Mouse (Mus musculus) hindbrain, embryonic 12.5 days (tissue): ENCODE results near the gene Tmed1. TPM values are rescaled to one million over a fixed set of nuclear protein-coding genes. Genes with fewer than 3 reads are reported as not detected.
"Not testable (repeated sequence)": the region's sequence is repeated elsewhere in the genome, so short reads cannot be mapped to it uniquely, and the experiment has no call there.

ENCODE experiments used
- ATAC-seq: fragments of 200-750 bp; cut with Nextera tagmentation; 2 replicates; pipeline ENCODE4 v1.8.0; 2017; ENCODE audit warnings: moderate TSS enrichment; ENCODE audit not compliant: low FRiP score
- H3K27ac ChIP-seq: fragments of 300-500 bp; sonication (generic); 2 replicates; pipeline ENCODE4 v1.5.1; 2016; ENCODE audit warnings: mild to moderate bottlenecking
- H3K27me3 ChIP-seq: fragments of 300-500 bp; sonication (generic); 2 replicates; pipeline ENCODE4 v1.6.1; 2016; ENCODE audit warnings: mild to moderate bottlenecking
- H3K36me3 ChIP-seq: fragments of 300-500 bp; sonication (generic); 2 replicates; pipeline ENCODE4 v1.6.1; 2016; ENCODE audit warnings: mild to moderate bottlenecking
- H3K4me1 ChIP-seq: fragments of 300-500 bp; sonication (generic); 2 replicates; pipeline ENCODE4 v1.6.1; 2016
- H3K4me2 ChIP-seq: fragments of 300-500 bp; sonication (generic); replicated peaks from 2 replicates; pipeline ENCODE4 v1.6.1; 2016; ENCODE audit warnings: mild to moderate bottlenecking
- H3K4me3 ChIP-seq: fragments of 300-500 bp; sonication (generic); 2 replicates; pipeline ENCODE4 v1.5.1; 2016; ENCODE audit warnings: mild to moderate bottlenecking
- H3K9ac ChIP-seq: fragments of 300-500 bp; sonication (generic); 2 replicates; pipeline ENCODE4 v1.6.1; 2016; ENCODE audit warnings: mild to moderate bottlenecking, moderate library complexity
- H3K9me3 ChIP-seq: fragments of 300-500 bp; sonication (generic); replicated peaks from 2 replicates; pipeline ENCODE4 v1.6.1; 2016; ENCODE audit warnings: mild to moderate bottlenecking
- WGBS: fragments of 180-500 bp; shearing (Covaris S2); methylation state at CpG from one replicate; pipeline ENCODE4 v1.1.7; 2016; 5-methylcytosine and 5-hydroxymethylcytosine counted together
- polyA plus RNA-seq: library from polyadenylated mRNA; unstranded; fragments of >200 nt; fragmentation: Nextera tagmentation; extraction: Ambion mirVana; gene quantifications from 2 replicates; pipeline ENCODE4 v1.2.1, GENCODE M21; 2016

Gene Tmed1
- polyA plus RNA-seq, 1 experiment from 2014 or later = 81.9 TPM

DNA sequence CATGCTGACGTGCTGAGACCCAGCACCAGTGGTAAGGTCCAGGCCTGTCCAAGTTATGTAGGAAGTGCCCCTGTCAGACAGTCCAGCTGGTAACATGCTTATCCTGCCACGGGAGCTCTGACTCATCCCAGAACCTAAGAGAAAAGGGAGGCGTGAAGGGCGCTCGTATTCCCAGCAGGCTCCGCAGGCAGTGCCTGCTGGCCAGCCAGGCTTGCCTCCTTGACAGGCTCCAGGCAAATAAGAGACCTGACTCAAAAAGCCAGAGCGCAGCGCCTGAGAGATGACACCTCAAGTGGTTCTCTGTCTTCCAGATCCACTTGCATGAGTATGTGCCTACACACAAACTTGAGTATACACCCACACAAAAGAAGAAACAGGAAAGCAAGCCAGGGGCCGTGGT lies 15.3 kb downstream of the Tmed1 start:
- WGBS = 76% methylated on average over 9 of the region's 9 CpGs
- H3K4me1 ChIP-seq = no peaks in the 10 kb centered on the region; the same call in 1 of the 2 replicates
- no peak overlapping the region for H3K9ac ChIP-seq
- no peak overlapping the region for H3K4me2 ChIP-seq
- no peak for ATAC-seq
- no peaks in the 10 kb centered on the region for H3K9me3 ChIP-seq
- no peak overlapping the region for H3K27ac ChIP-seq
- H3K36me3 ChIP-seq = peaks cover 52% of the 10 kb centered on the region
- H3K27me3 ChIP-seq = no peaks in the 10 kb centered on the region
- H3K4me3 ChIP-seq = no peak overlapping the region

DNA sequence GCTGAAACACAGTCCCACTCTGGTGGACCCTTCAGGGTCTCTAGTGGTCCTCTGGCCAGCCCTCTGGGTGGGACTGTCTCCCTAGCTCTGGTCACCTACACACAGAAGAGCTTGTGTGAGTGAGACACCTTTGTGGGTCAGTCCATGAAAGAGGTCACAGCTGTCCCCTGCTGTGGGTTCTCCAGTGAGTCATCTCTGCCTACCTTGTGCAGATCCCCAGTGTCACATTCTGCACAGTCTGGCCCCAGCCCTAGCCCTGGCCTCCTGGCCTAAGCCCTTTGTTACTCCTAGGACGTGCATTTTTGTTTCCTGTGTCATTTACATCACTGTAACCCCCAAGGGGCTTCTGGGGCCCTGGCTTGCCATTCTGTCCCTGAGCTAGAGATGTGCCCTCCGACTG lies 16.1 kb downstream of the Tmed1 start:
- Histone ChIP-seq H3K36me3 (peaks cover 43% of the 10 kb centered on the region), H3K9me3 (no peaks in the 10 kb centered on the region), H3K4me2 (no peak overlapping the region), H3K27me3 (no peaks in the 10 kb centered on the region), H3K27ac (no peak overlapping the region), H3K4me3 (no peak overlapping the region), H3K4me1 (no peaks in the 10 kb centered on the region; the same call in 1 of the 2 replicates), H3K9ac (no peak overlapping the region)
- no peak for ATAC-seq
- WGBS = 59% methylated on average over 2 of the region's 2 CpGs

DNA sequence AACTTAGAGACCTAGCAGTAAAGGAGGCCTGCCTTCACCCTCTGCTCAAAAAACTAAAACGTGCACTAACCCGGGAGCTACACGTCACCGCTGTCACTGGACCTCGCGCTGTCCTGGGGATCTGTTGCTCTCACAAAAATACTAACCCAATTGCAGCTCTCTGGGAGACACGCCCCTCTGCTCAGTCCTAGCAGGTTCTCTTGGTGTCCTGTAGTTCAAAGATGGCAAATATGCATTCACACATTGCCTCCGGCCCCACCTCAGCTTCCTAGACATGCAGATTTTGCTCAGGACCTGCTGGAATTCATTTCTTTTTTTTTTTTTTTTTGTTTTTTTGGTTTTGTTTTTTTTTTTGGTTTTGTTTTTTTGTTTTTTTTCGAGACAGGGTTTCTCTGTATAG lies 19.4 kb downstream of the Tmed1 start:
- Histone ChIP-seq H3K36me3 (peaks cover 36% of the 10 kb centered on the region), H3K4me3 (no peak overlapping the region), H3K27me3 (no peaks in the 10 kb centered on the region), H3K9ac (no peak overlapping the region), H3K4me1 (no peaks in the 10 kb centered on the region; the same call in 1 of the 2 replicates), H3K27ac (no peak overlapping the region), H3K4me2 (no peak overlapping the region), H3K9me3 (no peaks in the 10 kb centered on the region)
- ATAC-seq = no peak
- 88% methylated on average over 9 of the region's 9 CpGs for WGBS

GRCm38 (mm10) chr9:21488246-21488645 lies 21.8 kb downstream of the Tmed1 start:
- H3K9ac ChIP-seq, H3K4me2 ChIP-seq, ATAC-seq, H3K4me3 ChIP-seq, H3K27me3 ChIP-seq, H3K4me1 ChIP-seq, H3K9me3 ChIP-seq, H3K27ac ChIP-seq: not testable (repeated sequence)
- 95% methylated on average over 1 of the region's 2 CpGs for WGBS
- H3K36me3 ChIP-seq = peaks cover 44% of the 10 kb centered on the region

- ATAC-seq = no peak
- whole genome bisulfite sequencing = 94% methylated on average over 4 of the region's 4 CpGs
- no peak overlapping the region for H3K9ac ChIP-seq
- no peak overlapping the region for H3K4me2 ChIP-seq
- H3K27ac ChIP-seq = no peak overlapping the region
- no peaks in the 10 kb centered on the region for H3K9me3 ChIP-seq
- peaks cover 67% of the 10 kb centered on the region for H3K36me3 ChIP-seq
- H3K4me1 ChIP-seq = no peaks in the 10 kb centered on the region
- H3K4me3 ChIP-seq = no peak overlapping the region
- H3K27me3 ChIP-seq = no peaks in the 10 kb centered on the region
Measured at GRCm38 (mm10) chr9:21484065-21484464, 26.0 kb downstream of the Tmed1 start.

GRCm38 (mm10) chr9:21477707-21478106 lies 32.3 kb downstream of the Tmed1 start:
- Histone ChIP-seq H3K27me3 (no peaks in the 10 kb centered on the region), H3K9ac (no peak overlapping the region), H3K27ac (no peak overlapping the region), H3K9me3 (peaks cover 8% of the 10 kb centered on the region; the same call in 1 of the 2 replicates), H3K36me3 (peaks cover 93% of the 10 kb centered on the region), H3K4me1 (no peaks in the 10 kb centered on the region), H3K4me3 (no peak overlapping the region), H3K4me2 (no peak overlapping the region)
- 98% methylated on average over 6 of the region's 6 CpGs for WGBS
- ATAC-seq = no peak

DNA sequence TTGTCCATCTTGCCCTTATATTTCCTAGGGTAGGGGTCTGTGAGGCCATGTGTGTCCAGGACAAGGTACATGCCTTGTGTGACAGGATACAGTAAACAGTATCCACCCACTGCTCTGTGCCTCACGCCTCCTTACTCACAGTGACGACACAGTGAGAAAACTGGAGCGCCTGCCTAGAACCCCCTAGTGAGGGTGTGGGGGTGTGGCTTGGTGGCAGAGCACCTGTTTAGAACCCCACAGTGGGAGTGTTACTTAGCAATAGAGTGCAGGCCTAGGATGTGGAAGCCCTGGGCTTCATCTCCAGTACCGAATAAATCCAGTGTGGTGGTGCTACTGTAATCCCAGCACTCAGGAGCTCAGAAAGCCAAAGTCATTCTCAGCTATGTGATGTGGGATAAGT lies 37.1 kb downstream of the Tmed1 start:
- Histone ChIP-seq H3K9ac (no peak overlapping the region), H3K4me3 (no peak overlapping the region), H3K36me3 (peaks cover 86% of the 10 kb centered on the region), H3K4me1 (no peaks in the 10 kb centered on the region), H3K27me3 (no peaks in the 10 kb centered on the region), H3K4me2 (no peak overlapping the region), H3K27ac (no peak overlapping the region), H3K9me3 (peaks cover 8% of the 10 kb centered on the region; the same call in 1 of the 2 replicates)
- ATAC-seq = no peak
- WGBS = 90% methylated on average over 4 of the region's 4 CpGs

GRCm38 (mm10) chr9:21469032-21470024 lies 40.7 kb downstream of the Tmed1 start:
- H3K27me3 ChIP-seq = no peaks in the 10 kb centered on the region
- no peak overlapping the region for H3K9ac ChIP-seq
- H3K36me3 ChIP-seq = peaks cover 71% of the 10 kb centered on the region
- no peak for ATAC-seq
- no peaks in the 10 kb centered on the region for H3K4me1 ChIP-seq
- no peaks in the 10 kb centered on the region for H3K9me3 ChIP-seq
- no peak overlapping the region for H3K27ac ChIP-seq
- H3K4me3 ChIP-seq = no peak overlapping the region
- no peak overlapping the region for H3K4me2 ChIP-seq
- WGBS = 88% methylated on average over 20 of the region's 20 CpGs

DNA sequence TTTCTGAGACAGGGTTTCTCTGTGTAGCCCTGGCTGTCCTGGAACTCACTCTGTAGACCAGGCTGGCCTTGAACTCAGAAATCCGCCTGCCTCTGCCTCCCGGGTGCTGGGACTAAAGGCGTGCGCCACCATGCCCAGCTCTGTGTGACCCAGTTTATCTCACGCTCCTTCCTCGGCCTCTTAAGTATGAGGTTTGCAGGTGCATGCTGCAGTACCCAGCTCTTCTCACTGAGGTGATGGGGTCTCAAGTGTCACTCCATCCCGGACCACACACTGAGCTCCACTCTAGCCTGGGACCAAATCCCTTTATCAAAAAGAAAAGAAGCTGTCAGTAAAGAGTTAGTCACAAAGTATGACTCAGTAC lies 45.5 kb downstream of the Tmed1 start:
- H3K4me2 ChIP-seq, H3K27ac ChIP-seq, H3K9me3 ChIP-seq, ATAC-seq, H3K4me3 ChIP-seq, H3K27me3 ChIP-seq, H3K9ac ChIP-seq, H3K4me1 ChIP-seq: not testable (repeated sequence)
- 94% methylated on average over 7 of the region's 7 CpGs for WGBS
- peaks cover 47% of the 10 kb centered on the region for H3K36me3 ChIP-seq

GRCm38 (mm10) chr9:21463766-21464564 lies 46.1 kb downstream of the Tmed1 start:
- H3K9ac ChIP-seq = no peak overlapping the region
- peaks cover 2% of the 10 kb centered on the region; the same call in 1 of the 2 replicates for H3K4me1 ChIP-seq
- H3K36me3 ChIP-seq = peaks cover 46% of the 10 kb centered on the region
- H3K27ac ChIP-seq = no peak overlapping the region
- no peaks in the 10 kb centered on the region for H3K9me3 ChIP-seq
- H3K27me3 ChIP-seq = no peaks in the 10 kb centered on the region
- no peak overlapping the region for H3K4me2 ChIP-seq
- H3K4me3 ChIP-seq = no peak overlapping the region
- no peak for ATAC-seq
- WGBS = 89% methylated on average over 3 of the region's 3 CpGs

DNA sequence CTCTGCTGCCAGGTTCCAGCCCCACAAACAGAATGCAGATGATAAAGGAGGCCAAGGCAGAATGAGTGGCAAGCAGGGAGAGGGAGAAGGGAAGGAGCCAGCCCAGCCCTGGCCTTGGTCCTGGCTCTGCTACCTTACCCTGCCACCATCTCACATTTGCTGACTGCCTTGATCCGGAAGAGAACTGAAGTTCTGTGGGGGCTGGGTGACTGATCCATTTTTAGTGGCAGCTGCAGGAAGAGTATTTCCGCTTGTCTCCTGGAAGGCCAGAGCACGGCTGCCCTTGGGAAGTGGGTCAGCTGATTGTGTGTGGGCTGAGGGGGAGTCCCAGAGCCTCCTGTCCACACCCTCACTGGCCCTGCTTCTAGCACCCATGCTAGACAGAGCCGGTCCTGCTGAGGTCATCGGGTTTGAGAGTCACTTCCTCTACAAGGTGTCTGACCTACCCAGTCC lies 46.9 kb downstream of the Tmed1 start:
- H3K36me3 ChIP-seq = peaks cover 43% of the 10 kb centered on the region

GRCm38 (mm10) chr9:21460400-21460940 lies 49.6 kb downstream of the Tmed1 start:
- Histone ChIP-seq H3K4me2 (no peak overlapping the region), H3K9me3 (no peaks in the 10 kb centered on the region), H3K9ac (no peak overlapping the region), H3K36me3 (peaks cover 21% of the 10 kb centered on the region), H3K4me1 (peaks cover 2% of the 10 kb centered on the region; the same call in 1 of the 2 replicates), H3K27me3 (no peaks in the 10 kb centered on the region), H3K4me3 (no peak overlapping the region), H3K27ac (no peak overlapping the region)
- WGBS = 97% methylated on average over 3 of the region's 3 CpGs
- ATAC-seq = no peak

More for the DNA sequence above, 46.9 kb downstream of the Tmed1 start:
- Histone ChIP-seq H3K27me3 (no peaks in the 10 kb centered on the region), H3K4me2 (no peak overlapping the region), H3K9me3 (no peaks in the 10 kb centered on the region), H3K9ac (no peak overlapping the region), H3K4me3 (no peak overlapping the region), H3K27ac (no peak overlapping the region), H3K4me1 (peaks cover 2% of the 10 kb centered on the region; the same call in 1 of the 2 replicates)
- 84% methylated on average over 5 of the region's 5 CpGs for WGBS
- no peak for ATAC-seq
